Mouse (Mus musculus) embryo, embryonic 11.5 days (tissue): ENCODE results near the gene Poc1b.
"Not testable (repeated sequence)": the region's sequence is repeated elsewhere in the genome, so short reads cannot be mapped to it uniquely, and the experiment has no call there.

ENCODE experiments used
- DNase-seq: peaks from one replicate; pipeline ENCODE4 v3.0.0-alpha.2; 2012; ENCODE audit warnings: low read depth, low spot score

Poc1b gene

GRCm38 (mm10) chr10:99156808-99157207, 50.0 kb downstream of the Poc1b start:
- no peak for DNase-seq

GRCm38 (mm10) chr10:99157697-99158096, 50.9 kb downstream of the Poc1b start:
- not testable (repeated sequence) for DNase-seq

- DNase-seq = no peak
Observed at GRCm38 (mm10) chr10:99161987-99162582, 55.2 kb downstream of the Poc1b start.

- no peak for DNase-seq
Observed at GRCm38 (mm10) chr10:99163002-99163401, 56.2 kb downstream of the Poc1b start.

GRCm38 (mm10) chr10:99164871-99165477, 58.1 kb downstream of the Poc1b start:
- no peak for DNase-seq

GRCm38 (mm10) chr10:99165751-99166282, 59.0 kb downstream of the Poc1b start:
- no peak for DNase-seq

GRCm38 (mm10) chr10:99166392-99166791, 59.6 kb downstream of the Poc1b start:
- no peak for DNase-seq

- DNase-seq = no peak
Observed at GRCm38 (mm10) chr10:99168404-99168803, 61.6 kb downstream of the Poc1b start.

- no peak for DNase-seq
Observed at GRCm38 (mm10) chr10:99168840-99169764, 62.3 kb downstream of the Poc1b start.

GRCm38 (mm10) chr10:99169765-99170129, 62.9 kb downstream of the Poc1b start:
- DNase-seq = no peak

GRCm38 (mm10) chr10:99171961-99172497, 65.2 kb downstream of the Poc1b start:
- DNase-seq = no peak

- no peak for DNase-seq
Observed at GRCm38 (mm10) chr10:99172906-99173507, 66.2 kb downstream of the Poc1b start.

- DNase-seq = no peak
Observed at GRCm38 (mm10) chr10:99176911-99177310, 70.1 kb downstream of the Poc1b start.

GRCm38 (mm10) chr10:99178118-99178517, 71.3 kb downstream of the Poc1b start:
- DNase-seq = no peak

- DNase-seq = no peak
Observed at GRCm38 (mm10) chr10:99179122-99179521, 72.3 kb downstream of the Poc1b start.

- no peak for DNase-seq
Observed at GRCm38 (mm10) chr10:99179566-99179965, 72.7 kb downstream of the Poc1b start.

GRCm38 (mm10) chr10:99181497-99181896, 74.7 kb downstream of the Poc1b start:
- no peak for DNase-seq

GRCm38 (mm10) chr10:99182107-99182506, 75.3 kb downstream of the Poc1b start:
- no peak for DNase-seq

GRCm38 (mm10) chr10:99188175-99188574, 81.3 kb downstream of the Poc1b start:
- no peak for DNase-seq

- DNase-seq = no peak
Observed at GRCm38 (mm10) chr10:99188656-99189603, 82.1 kb downstream of the Poc1b start.
